Mouse (Mus musculus) left cerebral cortex, postnatal 14 days (tissue): ENCODE data around the gene Mrvi1. TPM values are rescaled to one million over a fixed set of nuclear protein-coding genes. Genes with fewer than 3 reads are reported as not detected.

ENCODE experiments used
- DNase-seq, 2 experiments: peaks; one replicate each; pipeline ENCODE4 v3.0.0; 2021 to 2022; ENCODE audit warnings: low spot score in 2 of 2, mixed read lengths in 1 of 2
- intact Hi-C: fragments of 180-260 bp; cut with DNase I; formaldehyde crosslinking; loops from one replicate; pipeline ENCODE4 v1.15.1; 2025
- long read RNA-seq, 2 experiments: library from polyadenylated mRNA; stranded (forward); transcript quantifications; one replicate each; pipeline ENCODE4 v2.0.0; 2021
- total RNA-seq, 2 experiments: library from RNA; stranded (reverse); gene quantifications; 2 replicates each; pipeline ENCODE4 v1.2.3; 2021

The Mrvi1 gene
- 1 to 10 TPM; 2.5 to 3.6 TPM for total RNA-seq
- long read RNA-seq, experiment 1, partial matches to known transcripts: 0 of 1 reads
- long read RNA-seq, experiment 1, other reads (novel, unspliced or antisense): 1 of 1 reads
- long read RNA-seq, experiment 2: 0 reads

- DNase-seq: peak in 1 of 2 experiments; percentile 16
- intact Hi-C loops: loop anchor here (5.0 kb wide), 1 partner anchor 35 kb away; no protein-coding TSS in a partner anchor
Measured at GRCm38 (mm10) chr7:110982053-110982705, at the start of gene Mrvi1. TSS of gene Mrvi1 (minus strand) at chr7:110982461.

GRCm38 (mm10) chr7:111029046-111029553 lies 46.8 kb upstream of the Mrvi1 start:
- no peak for DNase-seq
- intact Hi-C loops: no loop called here

- intact Hi-C loops: no loop called here
Measured at GRCm38 (mm10) chr7:111028281-111029045, 46.2 kb upstream of the Mrvi1 start, which contains the start of gene Ctr9. TSS of gene Ctr9 (plus strand) at chr7:111028951.

GRCm38 (mm10) chr7:111024912-111025311 lies 42.7 kb upstream of the Mrvi1 start:
- intact Hi-C loops: no loop called here
- DNase-seq: no peak

More at GRCm38 (mm10) chr7:111028281-111029045, 46.2 kb upstream of the Mrvi1 start, which contains the start of gene Ctr9:
- DNase-seq: peak; percentile 91 to 92

- intact Hi-C loops: no loop called here
- DNase-seq: no peak
Measured at GRCm38 (mm10) chr7:111024068-111024594, 41.9 kb upstream of the Mrvi1 start.

- intact Hi-C loops: no loop called here
- DNase-seq: no peak
Measured at GRCm38 (mm10) chr7:111020814-111021213, 38.6 kb upstream of the Mrvi1 start.

- intact Hi-C loops: loop anchor here (5.0 kb wide), 1 partner anchor 35 kb away; the partner anchor contains the start of gene Mrvi1
Measured at GRCm38 (mm10) chr7:111016921-111017320, 34.7 kb upstream of the Mrvi1 start.

GRCm38 (mm10) chr7:111015731-111016130 lies 33.5 kb upstream of the Mrvi1 start:
- intact Hi-C loops: loop anchor here (2.0 to 5.0 kb wide), 2 partner anchors 33 to 199 kb away; partner anchors contain the start of gene Mrvi1
- DNase-seq: no peak

More at GRCm38 (mm10) chr7:111016921-111017320, 34.7 kb upstream of the Mrvi1 start:
- peak in 1 of 2 experiments; percentile 35 for DNase-seq

GRCm38 (mm10) chr7:111014893-111015292 lies 32.6 kb upstream of the Mrvi1 start:
- peak; percentile 91 to 92 for DNase-seq
- intact Hi-C loops: loop anchor here (2.0 to 5.0 kb wide), 3 partner anchors 33 to 288 kb away; partner anchors contain the start of gene Mrvi1

- no peak for DNase-seq
- intact Hi-C loops: loop anchor here (2.0 to 5.0 kb wide), 2 partner anchors 197 to 287 kb away; no protein-coding TSS in a partner anchor
Measured at GRCm38 (mm10) chr7:111014039-111014605, 31.9 kb upstream of the Mrvi1 start.

GRCm38 (mm10) chr7:111004136-111004840 lies 22.0 kb upstream of the Mrvi1 start:
- intact Hi-C loops: no loop called here
- no peak for DNase-seq

- intact Hi-C loops: no loop called here
Measured at GRCm38 (mm10) chr7:110998887-110999827, 16.9 kb upstream of the Mrvi1 start.

GRCm38 (mm10) chr7:110991221-110991494 lies 8.9 kb upstream of the Mrvi1 start:
- no peak for DNase-seq
- intact Hi-C loops: no loop called here

More at GRCm38 (mm10) chr7:110998887-110999827, 16.9 kb upstream of the Mrvi1 start:
- DNase-seq: no peak

GRCm38 (mm10) chr7:110990356-110991220 lies 8.3 kb upstream of the Mrvi1 start:
- intact Hi-C loops: no loop called here
- no peak for DNase-seq

- intact Hi-C loops: no loop called here
- peak in 1 of 2 experiments; percentile 20 for DNase-seq
Measured at GRCm38 (mm10) chr7:110989286-110989879, 7.1 kb upstream of the Mrvi1 start.

GRCm38 (mm10) chr7:110988081-110988480 lies 5.8 kb upstream of the Mrvi1 start:
- peak in 1 of 2 experiments; percentile 28 for DNase-seq
- intact Hi-C loops: no loop called here
